Mouse (Mus musculus) hindbrain, embryonic 11.5 days (tissue): ENCODE results near the gene Eddm3b. TPM values are rescaled to one million over a fixed set of nuclear protein-coding genes. Genes with fewer than 3 reads are reported as not detected.
A peak's percentile ranks its signal among the peaks of the same experiment; 100 is the strongest.

Experiments used
- ATAC-seq: fragments of 200-750 bp; cut with Nextera tagmentation; 2 replicates; pipeline ENCODE4 v1.8.0; 2017; ENCODE audit warnings: mild to moderate bottlenecking, moderate TSS enrichment, moderate library complexity; ENCODE audit not compliant: low FRiP score
- DNase-seq: peaks from one replicate; pipeline ENCODE4 v3.0.0-alpha.2; 2015; ENCODE audit warnings: low spot score
- H3K27ac ChIP-seq: fragments of 300-500 bp; sonication (generic); 2 replicates; pipeline ENCODE4 v1.5.1; 2014; ENCODE audit warnings: mild to moderate bottlenecking, low read depth, low read length
- H3K27me3 ChIP-seq: fragments of 300-500 bp; sonication (generic); 2 replicates; pipeline ENCODE4 v1.6.1; 2014; ENCODE audit warnings: mild to moderate bottlenecking, low read length, moderate library complexity, mixed read lengths; ENCODE audit not compliant: control insufficient read depth, insufficient read depth
- H3K36me3 ChIP-seq: fragments of 300-500 bp; sonication (generic); 2 replicates; pipeline ENCODE4 v1.6.1; 2014; ENCODE audit warnings: mild to moderate bottlenecking, low read length, moderate library complexity, mixed read lengths; ENCODE audit not compliant: control insufficient read depth, insufficient read depth
- H3K4me1 ChIP-seq: fragments of 300-500 bp; sonication (generic); replicated peaks from 2 replicates; pipeline ENCODE4 v1.6.1; 2014; ENCODE audit warnings: low read length, mixed read lengths; ENCODE audit not compliant: control insufficient read depth, insufficient read depth
- H3K4me2 ChIP-seq: fragments of 300-500 bp; sonication (generic); replicated peaks from 2 replicates; pipeline ENCODE4 v1.6.1; 2014; ENCODE audit warnings: mild to moderate bottlenecking, low read depth, low read length
- H3K4me3 ChIP-seq: fragments of 300-500 bp; sonication (generic); 2 replicates; pipeline ENCODE4 v1.5.1; 2014; ENCODE audit warnings: low read depth, low read length
- H3K9ac ChIP-seq: fragments of 300-500 bp; sonication (generic); 2 replicates; pipeline ENCODE4 v1.6.1; 2014; ENCODE audit warnings: low read depth, low read length
- H3K9me3 ChIP-seq: fragments of 300-500 bp; sonication (generic); 2 replicates; pipeline ENCODE4 v1.6.1; 2016; ENCODE audit warnings: low read length; ENCODE audit not compliant: control insufficient read depth
- WGBS: fragments of 180-500 bp; shearing (Covaris S2); extraction: QIAGEN DNeasy Blood & Tissue Kit; methylation state at CpG from one replicate; pipeline ENCODE4 v1.1.7; 2014; 5-methylcytosine and 5-hydroxymethylcytosine counted together
- polyA plus RNA-seq: library from polyadenylated mRNA; unstranded; fragments of >200 nt; fragmentation: Nextera tagmentation; extraction: Ambion mirVana; gene quantifications from 2 replicates; pipeline ENCODE4 v1.2.1, GENCODE M21; 2014

Gene Eddm3b
- polyA plus RNA-seq, 1 experiment from 2014 or later: 0.15 TPM

GRCm38 (mm10) chr14:51101284-51101683 is 12.9 kb upstream of the Eddm3b start:
- H3K9me3 ChIP-seq: no peaks in the 10 kb centered on the region
- H3K9ac ChIP-seq: no peak overlapping the region
- H3K27me3 ChIP-seq: no peaks in the 10 kb centered on the region
- H3K36me3 ChIP-seq: no peaks in the 10 kb centered on the region
- DNase-seq (no peak), ATAC-seq (no peak)
- 81% methylated on average over 9 of the region's 9 CpGs for WGBS
- H3K4me2 ChIP-seq: no peak overlapping the region
- H3K4me3 ChIP-seq: no peak overlapping the region
- H3K4me1 ChIP-seq: no peaks in the 10 kb centered on the region
- H3K27ac ChIP-seq: no peak overlapping the region

DNA sequence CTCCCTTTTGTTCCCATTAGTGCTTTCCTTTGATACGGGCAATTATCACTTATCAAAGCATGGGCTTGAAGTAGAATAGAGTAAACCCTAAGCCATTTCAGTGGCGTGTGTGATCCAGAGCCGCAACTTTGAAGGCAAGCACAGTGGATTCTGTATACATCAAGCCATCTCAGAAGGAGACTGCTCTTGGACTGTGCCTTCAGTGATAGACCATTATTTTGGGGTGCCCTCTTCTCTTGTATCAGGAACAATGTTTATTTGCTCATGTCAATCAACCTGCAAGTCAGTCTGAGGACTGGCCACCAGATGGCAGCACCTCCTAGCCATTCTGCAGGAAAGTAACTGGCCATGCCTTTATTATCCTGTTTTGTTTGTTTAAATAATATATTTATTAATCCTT is 11.0 kb upstream of the Eddm3b start:
- Histone ChIP-seq H3K4me1 (no peaks in the 10 kb centered on the region), H3K9ac (no peak overlapping the region), H3K36me3 (no peaks in the 10 kb centered on the region), H3K27me3 (no peaks in the 10 kb centered on the region), H3K4me2 (no peak overlapping the region), H3K4me3 (no peak overlapping the region), H3K9me3 (no peaks in the 10 kb centered on the region), H3K27ac (no peak overlapping the region)
- DNase-seq: peak; percentile 78
- 64% methylated on average over 3 of the region's 3 CpGs for WGBS
- ATAC-seq: peak; percentile 56; the same call in 1 of the 2 replicates

GRCm38 (mm10) chr14:51104366-51104765 is 9.9 kb upstream of the Eddm3b start:
- no peaks in the 10 kb centered on the region for H3K27me3 ChIP-seq
- no peak overlapping the region for H3K27ac ChIP-seq
- H3K9me3 ChIP-seq: no peaks in the 10 kb centered on the region
- H3K9ac ChIP-seq: no peak overlapping the region
- H3K4me3 ChIP-seq: no peak overlapping the region
- no peak for ATAC-seq
- H3K4me1 ChIP-seq: no peaks in the 10 kb centered on the region
- no peaks in the 10 kb centered on the region for H3K36me3 ChIP-seq
- DNase-seq: no peak
- no peak overlapping the region for H3K4me2 ChIP-seq
- 84% methylated on average over 2 of the region's 2 CpGs for WGBS

DNA sequence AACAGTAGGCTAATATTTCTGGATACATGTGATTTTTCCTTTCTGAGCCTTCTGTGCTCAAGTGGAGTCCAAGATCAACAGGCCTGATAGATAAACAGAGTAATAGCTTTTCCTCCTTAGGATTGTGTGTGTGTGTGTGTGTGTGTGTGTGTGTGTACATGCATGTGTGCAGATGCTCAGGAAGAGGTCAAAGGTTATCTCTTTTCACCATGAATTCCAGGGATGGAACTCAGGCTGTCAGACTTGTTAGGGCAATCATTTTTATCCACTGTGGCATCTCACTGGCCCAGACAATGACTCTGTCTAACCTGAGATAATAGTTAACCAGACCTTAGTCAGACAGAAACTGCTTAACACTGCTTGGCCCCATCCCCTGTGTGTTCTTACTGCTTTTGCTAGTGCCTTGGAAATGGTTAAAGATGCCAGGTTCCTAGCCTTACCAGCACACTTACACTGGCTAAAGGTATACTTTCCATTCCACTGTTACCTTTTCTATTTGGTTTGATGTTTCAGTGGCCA is 7.7 kb upstream of the Eddm3b start:
- ATAC-seq: no peak
- Histone ChIP-seq H3K9me3 (no peaks in the 10 kb centered on the region), H3K36me3 (no peaks in the 10 kb centered on the region), H3K9ac (no peak overlapping the region), H3K4me1 (no peaks in the 10 kb centered on the region), H3K4me3 (no peak overlapping the region), H3K4me2 (no peak overlapping the region), H3K27ac (no peak overlapping the region), H3K27me3 (no peaks in the 10 kb centered on the region)
- no peak for DNase-seq

GRCm38 (mm10) chr14:51111966-51112365 is 2.3 kb upstream of the Eddm3b start:
- Histone ChIP-seq H3K4me2 (no peak overlapping the region), H3K4me3 (no peak overlapping the region), H3K27ac (no peak overlapping the region), H3K9ac (no peak overlapping the region), H3K27me3 (no peaks in the 10 kb centered on the region), H3K36me3 (no peaks in the 10 kb centered on the region), H3K9me3 (no peaks in the 10 kb centered on the region), H3K4me1 (no peaks in the 10 kb centered on the region)
- no peak for DNase-seq
- WGBS: 74% methylated on average over 3 of the region's 3 CpGs
- no peak for ATAC-seq

DNA sequence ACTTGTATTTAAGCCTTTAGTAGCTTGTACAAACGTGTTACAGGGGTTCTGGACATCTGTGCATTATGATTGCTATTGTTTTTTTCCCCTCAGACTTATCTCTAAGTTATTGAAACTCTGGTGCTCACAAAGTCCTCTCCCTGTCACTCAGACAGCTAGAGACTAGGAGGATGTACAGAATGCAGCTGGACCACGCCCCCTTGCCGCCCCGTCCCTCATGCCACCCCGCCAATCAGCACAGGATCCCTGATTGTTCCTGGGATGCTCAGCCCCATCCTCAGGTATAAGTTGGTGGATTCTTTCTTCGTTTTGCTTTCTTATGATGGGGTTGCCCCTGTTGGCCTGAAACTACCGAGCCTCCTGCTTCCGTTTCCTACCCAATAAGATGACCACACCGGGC is 750 bp upstream of the Eddm3b start:
- no peak for ATAC-seq
- no peak overlapping the region for H3K9ac ChIP-seq
- no peaks in the 10 kb centered on the region for H3K36me3 ChIP-seq
- no peak overlapping the region for H3K4me3 ChIP-seq
- DNase-seq: no peak
- H3K27me3 ChIP-seq: no peaks in the 10 kb centered on the region
- H3K27ac ChIP-seq: no peak overlapping the region
- H3K4me2 ChIP-seq: no peak overlapping the region
- H3K4me1 ChIP-seq: no peaks in the 10 kb centered on the region
- no peaks in the 10 kb centered on the region for H3K9me3 ChIP-seq
- WGBS: 31% methylated on average over 9 of the region's 9 CpGs

DNA sequence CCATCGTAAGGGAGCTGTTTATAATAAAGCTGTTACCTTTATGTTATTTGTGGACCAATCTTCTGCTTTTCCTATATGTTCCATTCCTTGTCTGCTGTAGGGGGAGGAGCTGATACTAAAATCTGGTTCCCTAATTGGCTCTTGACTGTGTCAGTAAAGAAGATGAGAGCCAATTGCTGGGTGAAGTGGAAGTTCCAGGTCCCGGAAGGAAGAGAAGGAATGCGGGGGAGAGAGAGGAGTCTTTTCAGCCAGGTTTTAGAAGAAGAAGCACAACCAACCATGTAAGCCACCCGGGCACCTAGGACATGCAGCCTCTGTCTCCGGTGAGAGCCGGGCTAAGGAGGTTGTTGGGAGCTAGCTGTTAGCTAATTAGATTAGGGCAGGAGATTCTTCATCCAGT is 11.5 kb downstream of the Eddm3b start:
- H3K9me3 ChIP-seq: no peaks in the 10 kb centered on the region
- no peak for ATAC-seq
- WGBS: 89% methylated on average over 6 of the region's 6 CpGs

GRCm38 (mm10) chr14:51127648-51128258 is 13.5 kb downstream of the Eddm3b start:
- no peak for DNase-seq
- WGBS: 66% methylated on average over 2 of the region's 2 CpGs
- Histone ChIP-seq H3K4me2 (no peak overlapping the region), H3K27me3 (no peaks in the 10 kb centered on the region), H3K4me3 (no peak overlapping the region), H3K9ac (no peak overlapping the region), H3K4me1 (no peaks in the 10 kb centered on the region), H3K9me3 (no peaks in the 10 kb centered on the region), H3K36me3 (no peaks in the 10 kb centered on the region), H3K27ac (no peak overlapping the region)
- no peak for ATAC-seq

More for the DNA sequence above, 11.5 kb downstream of the Eddm3b start:
- H3K4me1 ChIP-seq: no peaks in the 10 kb centered on the region
- H3K9ac ChIP-seq: no peak overlapping the region
- H3K4me2 ChIP-seq: no peak overlapping the region
- no peaks in the 10 kb centered on the region for H3K36me3 ChIP-seq
- no peak overlapping the region for H3K4me3 ChIP-seq
- DNase-seq: no peak
- H3K27me3 ChIP-seq: no peaks in the 10 kb centered on the region
- no peak overlapping the region for H3K27ac ChIP-seq

DNA sequence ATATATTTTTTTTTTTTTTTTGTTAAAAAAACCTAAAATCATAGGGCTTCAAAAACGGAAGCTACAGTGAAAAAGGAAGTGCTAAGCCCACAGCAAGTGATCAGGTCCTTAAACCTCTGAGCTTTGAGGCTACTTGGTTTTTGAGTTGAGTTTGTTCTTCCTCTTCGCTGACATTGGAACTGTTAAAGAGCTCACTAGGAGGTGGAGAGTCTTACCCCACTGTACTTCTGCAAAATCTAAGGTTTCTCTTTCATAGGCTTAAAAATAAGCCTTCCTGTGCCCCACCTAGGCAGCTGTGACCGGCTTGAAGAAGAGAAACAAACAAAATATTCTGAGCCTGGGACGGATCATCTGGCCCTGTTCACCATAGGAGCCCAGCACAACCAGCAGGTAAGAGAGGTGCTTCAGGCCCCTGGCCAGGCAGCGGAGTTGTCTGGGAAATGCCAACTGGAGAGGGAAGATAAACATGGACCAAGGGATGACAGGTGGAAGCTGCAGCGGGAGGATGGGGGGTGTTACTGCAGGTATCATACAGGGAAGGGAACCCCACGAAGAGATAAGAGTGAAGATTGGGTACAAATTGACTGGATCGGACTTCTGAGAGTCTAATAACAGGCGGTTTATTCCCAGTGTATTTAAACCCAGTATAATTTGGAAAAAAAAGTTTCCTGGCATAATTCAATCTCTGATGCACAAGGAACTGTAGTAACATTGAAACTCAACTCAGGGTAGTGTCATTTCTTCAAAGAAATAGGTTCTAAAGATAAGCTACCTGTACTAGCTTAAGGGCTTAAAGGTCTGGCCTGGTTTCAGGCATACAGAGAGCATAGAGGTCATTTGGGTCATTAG is 14.8 kb downstream of the Eddm3b start:
- no peak overlapping the region for H3K27ac ChIP-seq
- no peaks in the 10 kb centered on the region for H3K27me3 ChIP-seq
- H3K9ac ChIP-seq: no peak overlapping the region
- H3K36me3 ChIP-seq: no peaks in the 10 kb centered on the region
- no peaks in the 10 kb centered on the region for H3K9me3 ChIP-seq
- DNase-seq: no peak
- no peak for ATAC-seq
- H3K4me1 ChIP-seq: no peaks in the 10 kb centered on the region
- WGBS: 85% methylated on average over 9 of the region's 9 CpGs
- no peak overlapping the region for H3K4me2 ChIP-seq
- no peak overlapping the region for H3K4me3 ChIP-seq
